Mouse (Mus musculus) retina, postnatal 1 day (tissue): ENCODE measurements around the gene Ppm1n.

Source experiments
- DNase-seq: peaks from one replicate; pipeline ENCODE4 v3.0.0-alpha.2; 2012

The Ppm1n gene

DNA sequence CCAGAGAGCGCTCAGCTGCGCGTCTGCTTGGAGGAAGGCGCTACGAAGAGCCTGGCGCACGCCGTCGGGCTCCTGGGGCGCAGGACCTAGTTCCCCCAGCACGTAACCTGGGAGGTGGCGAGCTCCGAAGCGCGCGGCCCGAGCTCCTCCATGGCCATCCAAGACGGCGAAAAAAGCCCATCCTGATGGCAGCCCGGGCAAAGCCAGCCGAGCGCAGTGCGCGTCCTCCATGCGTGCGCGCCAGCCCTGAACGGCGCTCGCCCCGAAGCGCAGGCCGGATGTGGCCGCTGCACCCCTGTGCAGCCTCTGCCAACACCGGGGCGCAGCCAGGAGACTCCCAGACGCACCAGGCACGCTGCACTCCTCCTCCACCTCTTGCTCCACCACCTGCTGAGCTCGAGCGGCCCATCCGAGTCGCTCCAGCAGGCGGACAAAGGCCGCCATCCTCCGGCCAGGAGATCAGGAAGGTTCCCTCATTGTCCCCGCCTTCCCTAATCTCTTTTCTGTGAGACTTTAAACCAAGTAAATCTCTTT is at the start of gene Ppm1n:
Ppm1n (minus strand) TSS at position 484 of the 534 bp plus-strand sequence.
- DNase-seq: peak; percentile 50

DNA sequence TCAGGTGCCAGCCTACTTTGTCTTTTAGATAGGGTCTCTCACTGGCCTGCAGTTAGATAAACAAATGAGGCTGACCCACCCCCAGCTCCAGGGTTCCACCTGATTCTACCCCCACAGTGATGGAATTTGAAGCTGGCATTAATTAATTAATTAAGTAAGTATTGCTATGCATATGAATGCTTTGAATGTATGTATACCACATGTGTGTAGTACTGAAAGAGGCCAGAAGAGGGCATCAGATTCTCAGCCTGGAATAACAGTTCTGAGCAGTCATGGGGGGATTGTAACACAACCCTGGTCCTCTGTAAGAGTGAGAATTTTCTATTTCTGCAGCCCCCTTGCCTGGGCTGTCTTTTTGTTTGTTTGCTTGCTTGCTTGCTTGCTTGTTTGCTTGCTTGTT is 48.6 kb upstream of the Ppm1n start:
- DNase-seq: peak; percentile 52

DNA sequence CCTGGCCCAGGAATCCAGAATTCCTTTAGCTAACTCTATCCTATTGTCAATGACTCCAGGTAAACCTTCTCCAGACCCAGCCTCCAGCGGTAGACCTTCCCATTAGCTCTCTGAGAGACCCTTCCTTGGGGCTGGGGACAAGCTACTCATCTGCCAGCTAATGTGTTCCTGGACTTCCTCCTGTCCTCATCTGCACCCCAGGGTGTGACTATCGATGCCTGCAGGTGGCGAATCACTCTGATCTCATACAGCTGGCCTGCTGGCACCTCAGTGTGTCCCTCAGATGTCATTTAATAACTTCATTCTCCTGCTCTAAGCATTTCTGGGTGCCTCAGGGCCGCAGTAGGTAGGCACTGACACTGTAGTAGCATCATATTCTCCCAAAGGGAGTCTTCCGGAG is 47.9 kb upstream of the Ppm1n start:
- no peak for DNase-seq

DNA sequence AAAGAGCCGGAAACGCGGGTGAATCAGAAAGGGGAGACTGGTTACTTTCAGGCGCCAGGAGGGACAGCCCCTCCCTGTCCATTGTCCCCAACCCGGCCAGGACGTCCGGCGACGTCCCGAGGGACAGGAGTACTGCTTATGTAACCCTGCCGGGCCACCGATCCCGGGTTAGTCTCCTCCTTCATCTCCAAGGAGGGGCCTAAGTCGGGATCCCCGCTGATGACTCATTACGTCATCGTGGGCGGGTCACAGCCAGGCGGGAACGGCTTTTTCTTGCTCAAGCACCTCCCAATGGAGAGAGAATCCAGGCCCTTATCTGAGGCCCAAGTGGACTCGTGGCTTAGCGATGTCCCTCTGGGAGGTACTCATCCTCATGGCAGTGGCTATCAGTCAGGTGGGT is 47.3 kb upstream of the Ppm1n start:
- peak; percentile 95 for DNase-seq

DNA sequence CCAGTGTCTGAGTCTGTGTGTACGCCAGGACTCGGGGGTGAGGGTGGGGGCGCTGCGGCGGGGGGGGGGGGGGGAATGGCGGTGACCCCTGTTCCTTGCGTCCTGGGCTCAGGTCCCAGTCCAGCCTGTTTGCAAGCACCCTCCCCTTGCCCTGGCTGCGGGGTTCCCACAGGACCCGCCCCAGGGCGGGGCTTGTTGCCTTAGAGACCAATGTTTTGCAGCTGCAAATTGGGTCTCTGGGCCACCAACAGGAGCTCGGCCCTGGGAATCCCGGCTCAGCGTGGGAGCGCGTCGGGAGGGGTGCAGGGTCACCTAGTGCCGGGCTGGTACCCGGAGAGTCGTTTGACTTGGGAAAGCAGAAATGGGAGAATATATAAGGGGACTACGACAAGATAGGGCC is 46.5 kb upstream of the Ppm1n start:
- DNase-seq: peak; percentile 96

DNA sequence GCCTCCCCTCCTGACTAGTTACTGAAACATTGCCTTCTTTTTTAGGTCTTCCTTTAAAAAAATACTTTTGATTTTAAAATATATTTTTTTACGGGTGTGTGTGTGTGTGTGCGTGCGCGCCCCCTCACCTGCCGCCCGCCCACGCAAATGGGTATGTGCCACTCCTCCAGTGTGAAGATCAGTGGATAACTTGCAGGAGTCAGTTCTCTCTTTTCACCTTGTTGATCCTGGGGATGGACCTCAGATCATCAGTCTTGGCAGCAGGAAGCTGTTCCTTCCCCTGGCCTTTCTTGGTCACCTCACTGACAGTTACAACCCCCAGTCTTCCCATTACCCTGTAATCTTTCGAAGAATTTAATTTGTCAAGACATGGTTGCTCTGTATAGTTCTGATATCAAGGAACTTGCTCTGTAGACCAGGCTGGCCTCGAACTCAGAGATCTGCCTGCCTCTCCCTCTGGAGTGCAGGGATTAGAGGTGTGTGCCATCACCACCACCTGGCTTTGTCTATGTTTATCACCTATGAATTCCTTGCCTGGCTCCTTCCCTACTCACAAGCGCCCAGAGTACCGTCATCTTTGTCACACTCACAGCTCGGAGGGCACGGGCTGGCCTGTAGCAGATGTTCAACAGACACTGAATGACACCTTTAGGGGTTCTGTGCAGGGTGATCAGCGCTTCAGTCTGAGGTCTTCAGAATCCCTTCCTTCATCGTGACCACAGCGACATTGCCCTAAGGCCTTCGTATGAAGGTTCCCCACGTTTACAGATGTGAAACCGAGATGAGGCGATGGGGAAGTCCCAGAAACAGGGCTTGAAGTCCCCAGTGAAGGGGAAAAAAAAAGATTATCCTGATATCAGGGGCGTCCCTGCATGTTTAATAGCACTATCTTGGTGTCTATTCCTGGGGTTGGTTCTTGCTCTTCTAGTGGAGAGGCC is 45.7 kb upstream of the Ppm1n start:
- DNase-seq: no peak

DNA sequence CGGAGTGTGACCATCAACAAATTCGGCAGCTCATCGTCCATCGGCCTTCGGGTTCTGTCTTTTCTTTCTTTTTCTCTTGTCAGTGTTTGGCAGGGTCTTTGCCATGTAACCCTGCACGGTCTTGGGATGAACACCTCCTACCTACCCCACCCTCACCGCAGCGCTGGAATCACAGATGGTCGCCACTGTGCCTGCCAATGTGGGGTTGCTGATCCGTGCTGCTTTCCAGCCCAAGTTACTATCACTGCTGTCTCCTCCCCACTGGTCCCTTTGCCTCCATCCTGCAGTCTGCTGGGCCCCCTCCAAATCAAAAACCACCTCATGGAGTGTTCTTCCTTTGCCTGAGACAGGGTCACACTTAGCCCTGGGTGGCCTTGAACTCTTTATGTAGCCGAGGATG is 44.4 kb upstream of the Ppm1n start:
- no peak for DNase-seq

DNA sequence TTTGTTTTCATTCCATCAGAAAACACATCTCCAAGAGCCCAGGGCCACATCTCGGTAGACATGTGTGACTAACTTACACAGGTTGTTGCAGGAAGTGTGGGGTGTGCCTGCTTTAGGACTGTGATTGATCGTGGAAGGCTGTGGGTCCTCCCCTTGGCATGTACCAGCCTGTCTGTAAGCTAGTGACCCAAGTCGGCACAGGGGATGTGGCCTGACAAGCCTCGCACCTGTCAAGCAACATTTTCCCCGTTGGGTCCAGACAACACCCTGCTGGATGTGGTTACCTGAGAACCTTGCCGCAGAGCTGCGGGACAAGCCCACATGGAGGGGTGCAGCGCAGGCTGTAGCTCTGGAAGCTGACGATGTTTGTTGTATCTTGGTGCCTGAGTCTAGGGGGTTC is 42.6 kb upstream of the Ppm1n start:
- DNase-seq: no peak

DNA sequence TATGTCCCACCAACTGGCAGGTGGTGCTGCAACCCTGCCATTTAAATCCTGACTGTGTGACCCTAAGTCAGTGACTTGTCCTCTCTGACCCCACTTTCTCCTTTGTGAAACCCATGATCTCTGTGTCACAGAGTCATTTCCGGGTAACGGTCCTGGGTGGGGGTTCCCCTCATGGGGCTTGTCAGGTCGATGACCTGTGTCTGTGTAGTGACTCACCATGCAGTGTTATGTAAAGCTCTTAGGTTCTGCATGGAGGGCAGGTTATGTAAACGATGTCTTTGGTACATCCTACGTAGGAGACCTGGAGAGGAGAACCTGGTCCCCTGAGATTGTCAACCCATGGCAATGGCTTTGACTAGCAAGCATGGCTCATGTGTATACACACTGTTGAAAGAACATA is 41.6 kb upstream of the Ppm1n start:
- no peak for DNase-seq

DNA sequence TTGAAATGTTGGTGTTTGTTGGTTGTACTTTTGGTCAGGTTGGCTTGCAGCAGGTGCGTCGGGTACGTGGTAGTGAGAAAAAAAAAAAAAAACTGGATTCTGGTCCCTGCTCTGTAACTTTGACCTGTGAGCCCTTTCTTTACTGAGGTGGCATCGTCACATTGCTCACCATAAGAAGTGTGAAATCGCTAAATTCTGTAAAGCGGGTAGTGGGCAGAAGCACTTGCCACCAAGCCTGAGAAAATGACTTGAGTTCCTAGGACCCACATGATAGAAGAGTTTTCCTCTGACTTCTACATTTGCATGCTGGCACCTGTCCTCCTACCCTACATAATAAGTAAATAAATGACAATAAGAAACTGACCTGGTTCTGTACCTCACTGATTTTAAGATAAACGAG is 40.8 kb upstream of the Ppm1n start:
- DNase-seq: no peak

DNA sequence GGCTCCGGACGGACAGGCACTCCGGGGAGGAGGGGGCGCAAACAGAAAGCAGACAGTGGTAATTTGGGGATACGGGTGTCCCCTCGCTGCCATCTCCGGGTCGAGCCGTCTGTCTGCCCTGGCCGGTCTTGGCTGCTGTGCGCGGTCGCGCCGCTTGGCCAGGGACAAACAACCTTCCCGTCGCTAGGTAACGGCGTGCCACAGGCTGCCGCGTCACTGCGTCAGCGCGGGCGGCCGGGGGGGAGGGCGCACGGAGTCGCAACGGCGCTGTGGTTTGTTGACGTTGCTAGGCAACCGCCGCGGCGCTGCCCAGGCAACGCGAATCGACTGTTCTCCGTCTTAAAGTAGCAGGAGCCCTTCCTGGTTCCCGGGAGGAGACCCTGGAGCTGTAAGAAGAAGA is 40.0 kb upstream of the Ppm1n start:
- DNase-seq: peak; percentile 99

DNA sequence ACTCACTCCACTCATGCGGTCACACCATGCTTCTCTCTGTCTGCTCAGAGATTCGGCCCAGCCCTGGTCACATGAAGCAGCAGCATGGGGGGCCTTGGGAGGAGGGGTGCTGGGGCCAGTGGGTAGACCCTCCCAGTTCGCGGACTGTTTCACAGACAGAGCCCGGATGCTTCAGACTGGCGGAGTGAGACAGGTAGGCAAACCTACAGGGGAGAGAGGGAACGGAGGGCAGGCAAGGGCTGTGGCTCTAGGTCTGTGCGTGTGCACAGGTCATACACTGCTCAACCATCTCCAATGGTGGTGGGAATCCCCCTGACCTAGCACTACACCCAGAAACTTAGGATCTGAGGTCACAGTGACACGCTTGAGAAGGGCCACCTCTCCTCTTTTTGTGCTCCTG is 39.6 kb upstream of the Ppm1n start:
- peak; percentile 60 for DNase-seq

DNA sequence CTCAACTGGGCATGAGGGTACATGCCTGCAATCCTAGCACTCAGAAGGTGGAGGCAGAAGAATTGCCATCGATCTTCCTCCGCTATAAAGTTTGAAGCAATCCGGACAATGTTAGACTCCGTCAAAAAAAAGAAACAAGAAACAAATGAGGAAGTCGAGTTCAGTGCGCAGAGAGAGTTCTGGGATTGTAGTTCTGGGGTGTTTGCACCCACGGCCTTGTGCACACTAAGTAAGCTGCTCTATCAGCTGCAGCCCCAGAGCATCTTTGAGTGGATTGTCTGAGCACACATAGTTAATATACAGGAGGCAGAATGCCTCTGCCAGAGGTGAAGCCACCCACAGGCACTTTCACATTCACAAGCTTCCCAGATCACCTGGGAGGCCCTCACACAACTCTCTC is 38.8 kb upstream of the Ppm1n start:
- DNase-seq: no peak

DNA sequence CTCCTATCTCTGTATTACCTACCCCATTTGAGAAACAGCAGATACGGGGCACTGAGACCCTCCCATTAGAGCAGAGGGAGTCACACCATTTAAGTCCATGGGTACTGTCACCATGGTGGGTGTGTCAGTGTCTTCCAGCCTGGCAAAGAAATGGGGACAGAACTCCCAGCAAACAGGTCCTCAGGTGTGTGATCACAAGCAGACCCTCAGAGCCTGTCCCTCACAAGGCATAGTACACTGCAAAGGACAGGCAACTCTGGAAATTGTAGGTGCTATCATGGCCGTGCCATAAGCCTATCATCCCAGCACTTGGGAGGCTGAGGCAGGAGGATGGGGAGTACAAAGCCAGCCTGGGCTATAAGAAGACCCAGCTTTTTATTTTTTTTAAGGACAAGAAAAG is 38.3 kb upstream of the Ppm1n start:
- no peak for DNase-seq

DNA sequence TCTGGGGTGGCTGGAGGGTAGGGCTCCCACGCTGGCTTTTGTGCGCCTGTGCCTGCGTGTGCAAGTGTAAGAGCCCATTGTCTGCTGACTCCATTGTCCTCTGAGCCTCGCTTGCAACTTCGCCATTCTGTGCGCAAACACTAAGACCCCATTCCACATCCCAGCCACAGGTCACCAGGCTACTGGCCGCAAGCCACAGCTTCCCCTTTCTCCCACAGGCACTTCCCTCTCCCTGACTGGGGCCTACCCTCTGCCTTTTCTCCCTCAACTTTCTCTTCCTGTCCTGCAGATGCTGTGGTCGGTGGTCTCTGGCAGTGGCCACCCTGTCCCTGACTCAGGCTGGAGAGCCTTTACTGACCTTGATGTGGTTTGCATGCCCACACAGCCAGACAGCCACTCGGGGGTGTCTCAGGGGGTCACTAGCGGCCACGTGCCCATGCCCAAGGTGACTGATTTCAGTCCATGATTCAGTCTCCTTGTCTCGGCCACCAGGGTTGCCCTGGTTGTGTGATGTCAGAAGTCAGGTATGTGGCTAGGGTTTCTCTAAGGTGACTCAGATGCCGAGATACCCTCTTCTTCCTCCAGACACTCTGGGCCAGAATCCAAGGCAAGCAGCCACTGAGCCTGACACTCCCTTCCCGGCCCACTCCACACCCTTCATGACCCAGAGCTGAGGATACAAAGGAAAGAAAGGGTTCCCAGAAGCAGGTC is 36.7 kb upstream of the Ppm1n start:
- peak; percentile 48 for DNase-seq

DNA sequence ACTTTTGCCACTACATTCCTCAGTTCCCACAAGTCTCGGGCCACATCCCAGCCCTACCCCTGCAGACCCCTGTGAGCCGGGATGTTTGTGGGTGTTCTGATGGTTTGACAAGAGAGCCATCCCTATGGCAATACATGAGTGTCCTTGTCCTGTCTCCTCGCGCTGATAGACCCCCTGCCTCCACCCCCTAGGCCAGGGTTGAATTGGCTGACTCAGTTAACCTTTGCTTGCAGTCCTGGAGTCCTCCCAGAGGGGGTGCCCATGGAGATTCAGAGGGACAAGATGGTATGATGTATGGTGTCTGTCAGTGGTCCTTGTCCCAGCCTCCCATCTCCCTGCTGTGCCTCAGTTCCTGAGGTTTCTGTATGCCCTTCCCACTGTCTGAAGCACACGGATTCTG is 34.2 kb upstream of the Ppm1n start:
- no peak for DNase-seq

DNA sequence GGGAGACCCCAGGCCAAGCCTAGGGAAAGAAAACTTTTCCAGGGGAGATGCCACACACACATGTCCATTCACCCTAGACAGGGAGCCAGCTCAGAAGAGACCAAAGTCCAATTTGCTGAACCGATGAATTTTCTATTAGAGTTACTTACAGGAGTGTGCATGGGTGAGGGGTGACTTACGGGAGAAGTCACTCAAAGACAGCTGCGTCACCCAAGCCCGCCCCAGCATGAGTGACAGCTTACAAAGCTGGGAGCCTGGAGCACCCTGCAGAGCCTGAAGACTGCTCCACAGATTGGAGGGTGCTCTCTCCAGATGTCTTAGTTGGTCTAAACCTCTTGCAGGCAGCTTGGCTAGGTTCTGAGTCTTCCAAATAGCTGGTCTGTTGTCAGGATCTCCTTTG is 32.1 kb upstream of the Ppm1n start:
- DNase-seq: no peak

DNA sequence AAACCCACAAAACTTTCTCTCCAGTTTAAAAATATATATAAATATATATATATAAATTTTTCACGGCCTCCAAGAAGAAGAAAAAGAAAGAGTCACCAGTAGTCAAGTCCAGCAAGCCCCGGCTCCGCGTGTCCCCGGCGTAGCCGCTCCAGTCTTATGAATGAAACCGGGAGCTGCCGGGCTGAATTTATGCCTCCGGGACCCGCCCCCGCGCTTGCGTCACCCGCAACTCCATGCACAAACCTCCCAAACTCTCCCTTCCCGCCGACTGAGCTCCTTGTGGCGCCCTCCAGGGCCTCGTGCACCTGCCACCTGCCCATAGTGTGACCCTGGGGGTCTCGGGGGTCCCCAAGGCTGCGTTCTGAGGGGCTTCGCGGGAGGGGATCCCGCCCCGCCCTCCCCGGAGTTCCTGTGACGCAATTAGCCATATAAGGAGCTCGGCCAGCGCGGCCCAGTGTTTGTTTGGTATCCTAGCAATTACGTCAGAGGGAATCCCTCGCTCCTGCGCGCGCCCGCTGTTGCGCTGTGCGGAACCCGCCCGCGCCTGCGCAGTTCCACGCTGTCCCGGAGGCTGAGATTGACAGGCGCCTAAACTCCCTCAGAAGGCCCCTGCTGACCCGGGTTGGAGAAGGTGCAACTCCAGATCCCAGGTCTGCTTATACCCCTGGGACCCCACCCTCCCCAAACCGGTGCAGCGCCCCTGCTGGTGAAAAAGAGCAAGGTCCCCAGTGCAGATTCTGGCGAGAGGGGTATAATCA is 30.2 kb upstream of the Ppm1n start, which contains the start of gene Fosb:
Fosb (minus strand) TSS at position 168 of the 758 bp plus-strand sequence.
- peak; percentile 98 for DNase-seq

DNA sequence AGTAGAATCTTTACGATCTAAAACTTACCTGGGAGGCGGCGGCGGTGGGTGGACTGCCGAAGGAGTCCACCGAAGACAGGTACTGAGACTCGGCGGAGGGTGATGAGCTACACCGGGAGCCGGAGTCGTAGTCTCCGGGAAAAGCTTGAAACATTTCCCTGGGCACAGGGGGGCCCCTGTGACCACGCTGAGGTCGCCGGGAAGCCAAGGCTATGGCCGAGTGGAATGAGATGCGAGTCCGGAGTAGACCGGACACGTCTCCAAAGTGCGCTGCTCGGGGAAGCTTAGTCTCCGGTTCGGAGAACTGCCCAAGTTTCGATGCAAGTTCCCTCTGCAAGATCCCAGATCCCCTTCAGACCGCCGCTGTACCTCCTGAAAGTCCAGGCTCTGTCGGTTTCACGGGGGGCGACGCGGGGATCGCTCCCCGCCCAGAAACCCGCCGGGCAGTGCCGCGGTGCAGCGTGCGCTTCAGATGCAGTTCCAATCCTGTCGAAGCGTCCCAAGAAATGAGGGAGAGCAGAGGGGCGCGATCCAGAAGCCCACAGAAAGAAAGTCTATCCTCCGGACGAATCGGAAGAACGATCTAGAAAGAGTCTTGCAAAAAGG is 29.5 kb upstream of the Ppm1n start:
- no peak for DNase-seq

DNA sequence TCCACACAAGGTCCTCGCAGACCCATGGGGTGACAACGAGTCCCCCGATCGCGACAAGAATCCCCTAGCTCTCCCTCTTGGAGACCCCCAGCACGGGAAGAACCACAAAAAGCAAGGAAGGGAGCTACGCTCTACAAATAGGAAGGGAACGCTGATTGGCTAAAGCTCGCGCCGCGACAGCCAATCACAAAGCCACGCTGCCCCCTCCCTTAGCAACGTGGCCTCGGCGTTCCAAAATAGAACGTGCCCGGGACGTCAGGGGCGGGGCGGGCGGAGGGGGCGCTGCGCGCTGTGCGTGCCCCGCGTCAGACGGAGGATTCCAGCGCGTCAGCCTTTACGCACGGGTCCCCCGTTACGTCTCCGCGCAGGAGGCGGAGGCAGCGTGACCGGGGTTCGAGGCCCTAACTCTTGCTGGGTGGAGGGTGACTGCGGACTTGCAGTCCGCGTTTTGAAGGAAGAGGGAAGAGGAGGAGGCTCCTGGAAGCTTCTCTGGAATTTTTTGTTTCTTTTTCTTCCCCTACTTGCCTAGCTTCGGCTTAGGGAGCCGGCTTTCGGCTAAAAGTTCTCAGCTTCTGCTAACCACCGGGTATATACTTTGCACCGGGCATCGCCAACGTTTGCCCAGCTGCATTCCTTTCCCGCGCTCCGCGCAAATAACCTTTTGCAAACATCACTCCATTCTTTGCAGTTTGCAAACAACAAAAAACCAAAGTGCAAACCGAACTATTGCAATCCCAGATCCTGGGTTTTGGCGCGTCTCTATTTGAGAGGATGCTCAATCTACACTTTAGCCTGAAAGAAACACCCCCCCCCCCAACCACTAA is 28.8 kb upstream of the Ppm1n start:
- peak; percentile 98 for DNase-seq

DNA sequence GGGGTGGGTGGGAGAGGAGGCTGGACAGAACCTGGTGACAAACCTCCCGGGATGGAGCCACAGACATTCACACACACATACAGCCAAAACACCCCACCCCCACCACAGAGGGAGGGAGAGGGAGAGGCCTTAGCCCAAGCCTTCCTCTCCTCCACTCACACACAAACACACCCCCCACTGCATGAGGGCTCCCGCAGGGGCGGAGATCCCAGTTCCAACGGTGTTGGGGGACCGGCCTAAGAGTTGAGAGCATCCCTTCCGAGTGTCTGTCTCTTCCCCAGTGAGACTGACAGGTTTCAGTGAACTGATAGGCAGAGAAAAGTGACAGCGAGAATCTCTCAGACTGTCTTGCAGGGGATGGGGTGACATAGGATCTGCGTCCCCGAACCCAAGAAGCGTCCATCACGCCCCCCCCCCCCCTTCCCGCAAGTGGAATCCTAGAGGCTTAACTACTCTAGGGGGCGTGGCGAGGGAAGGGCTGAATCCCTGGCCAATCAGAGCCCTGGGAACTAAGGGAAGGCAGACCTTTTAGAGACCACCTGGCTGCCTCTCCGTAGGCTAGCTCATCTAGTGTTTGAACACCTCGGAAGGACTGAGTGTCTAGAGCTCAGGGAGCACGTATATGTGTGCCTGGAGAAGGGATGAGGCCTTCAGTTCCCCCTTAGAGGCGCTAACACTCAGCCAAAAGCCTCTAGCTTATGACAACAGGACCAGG is 28.0 kb upstream of the Ppm1n start:
- peak; percentile 89 for DNase-seq
